Mouse (Mus musculus): ENCODE measurements around the gene Slc9b2. TPM values are rescaled to one million over a fixed set of nuclear protein-coding genes. Genes with fewer than 3 reads are reported as not detected.

Gene Slc9b2
- polyA plus RNA-seq, 1 experiment: 0.26 TPM

- Histone ChIP-seq H3K36me3 (ENCODE audit: control insufficient read depth, insufficient read depth, low read length) (no peaks in the 10 kb centered on the region), H3K4me3 (ENCODE audit: control insufficient read depth, low read depth, low read length) (no peak overlapping the region), H3K4me1 (ENCODE audit: control insufficient read depth, insufficient read depth, low read length) (no peaks in the 10 kb centered on the region), H3K27me3 (ENCODE audit: control insufficient read depth, insufficient read depth, low read length) (no peaks in the 10 kb centered on the region), H3K27ac (ENCODE audit: control insufficient read depth, insufficient read depth, low read depth, low read length) (no peak overlapping the region)
- TF ChIP-seq POLR2A (IDR thresholded peaks at IDR 0.05; ENCODE audit: control insufficient read depth, low read depth, low read length): no peak
- no peak for TF ChIP-seq CTCF (IDR thresholded peaks at IDR 0.05; ENCODE audit: control insufficient read depth, insufficient read depth, insufficient replicate concordance, low read depth, low read length)
Observed at GRCm38 (mm10) chr3:135327601-135328000, 20.1 kb downstream of the Slc9b2 start.

GRCm38 (mm10) chr3:135328560-135328959, 21.1 kb downstream of the Slc9b2 start:
- Histone ChIP-seq H3K4me1 (ENCODE audit: control insufficient read depth, insufficient read depth, low read length) (no peaks in the 10 kb centered on the region), H3K4me3 (ENCODE audit: control insufficient read depth, low read depth, low read length) (no peak overlapping the region), H3K36me3 (ENCODE audit: control insufficient read depth, insufficient read depth, low read length) (no peaks in the 10 kb centered on the region), H3K27ac (ENCODE audit: control insufficient read depth, insufficient read depth, low read depth, low read length) (no peak overlapping the region), H3K27me3 (ENCODE audit: control insufficient read depth, insufficient read depth, low read length) (no peaks in the 10 kb centered on the region)
- no peak for TF ChIP-seq POLR2A (IDR thresholded peaks at IDR 0.05; ENCODE audit: control insufficient read depth, low read depth, low read length)
- peak; percentile 67; the same call in 1 of the 2 replicates for TF ChIP-seq CTCF (IDR thresholded peaks at IDR 0.05; ENCODE audit: control insufficient read depth, insufficient read depth, insufficient replicate concordance, low read depth, low read length)

GRCm38 (mm10) chr3:135332691-135333090, 25.2 kb downstream of the Slc9b2 start:
- H3K27ac ChIP-seq (ENCODE audit: control insufficient read depth, insufficient read depth, low read depth, low read length): no peak overlapping the region

GRCm38 (mm10) chr3:135333763-135334162, 26.3 kb downstream of the Slc9b2 start:
- Histone ChIP-seq H3K27me3 (ENCODE audit: control insufficient read depth, insufficient read depth, low read length) (no peaks in the 10 kb centered on the region), H3K4me1 (ENCODE audit: control insufficient read depth, insufficient read depth, low read length) (no peaks in the 10 kb centered on the region), H3K36me3 (ENCODE audit: control insufficient read depth, insufficient read depth, low read length) (no peaks in the 10 kb centered on the region), H3K4me3 (ENCODE audit: control insufficient read depth, low read depth, low read length) (no peak overlapping the region), H3K27ac (ENCODE audit: control insufficient read depth, insufficient read depth, low read depth, low read length) (no peak overlapping the region)
- no peak for TF ChIP-seq POLR2A (IDR thresholded peaks at IDR 0.05; ENCODE audit: control insufficient read depth, low read depth, low read length)
- TF ChIP-seq CTCF (IDR thresholded peaks at IDR 0.05; ENCODE audit: control insufficient read depth, insufficient read depth, insufficient replicate concordance, low read depth, low read length): no peak

More at GRCm38 (mm10) chr3:135332691-135333090, 25.2 kb downstream of the Slc9b2 start:
- Histone ChIP-seq H3K4me1 (ENCODE audit: control insufficient read depth, insufficient read depth, low read length) (no peaks in the 10 kb centered on the region), H3K27me3 (ENCODE audit: control insufficient read depth, insufficient read depth, low read length) (no peaks in the 10 kb centered on the region), H3K4me3 (ENCODE audit: control insufficient read depth, low read depth, low read length) (no peak overlapping the region), H3K36me3 (ENCODE audit: control insufficient read depth, insufficient read depth, low read length) (no peaks in the 10 kb centered on the region)
- no peak for TF ChIP-seq CTCF (IDR thresholded peaks at IDR 0.05; ENCODE audit: control insufficient read depth, insufficient read depth, insufficient replicate concordance, low read depth, low read length)

GRCm38 (mm10) chr3:135347739-135348264, 40.3 kb downstream of the Slc9b2 start, which contains the start of gene Slc9b1:
TSS of gene Slc9b1 (plus strand) at chr3:135348029.
- TF ChIP-seq CTCF (IDR thresholded peaks at IDR 0.05; ENCODE audit: control insufficient read depth, insufficient read depth, insufficient replicate concordance, low read depth, low read length) (no peak), POLR2A (IDR thresholded peaks at IDR 0.05; ENCODE audit: control insufficient read depth, low read depth, low read length) (peak; percentile 84)
- Histone ChIP-seq H3K27me3 (ENCODE audit: control insufficient read depth, insufficient read depth, low read length) (no peaks in the 10 kb centered on the region), H3K4me1 (ENCODE audit: control insufficient read depth, insufficient read depth, low read length) (no peaks in the 10 kb centered on the region), H3K4me3 (ENCODE audit: control insufficient read depth, low read depth, low read length) (peak within 1 kb of the TSS; percentile 88), H3K27ac (ENCODE audit: control insufficient read depth, insufficient read depth, low read depth, low read length) (peak within 1 kb of the TSS; percentile 87), H3K36me3 (ENCODE audit: control insufficient read depth, insufficient read depth, low read length) (peaks cover 1% of the 10 kb centered on the region)

- no peak overlapping the region for H3K27ac ChIP-seq (ENCODE audit: control insufficient read depth, insufficient read depth, low read depth, low read length)
- H3K4me3 ChIP-seq (ENCODE audit: control insufficient read depth, low read depth, low read length): peak overlapping the region; percentile 66
- no peak for TF ChIP-seq POLR2A (IDR thresholded peaks at IDR 0.05; ENCODE audit: control insufficient read depth, low read depth, low read length)
- no peak for TF ChIP-seq CTCF (IDR thresholded peaks at IDR 0.05; ENCODE audit: control insufficient read depth, insufficient read depth, insufficient replicate concordance, low read depth, low read length)
- peaks cover 1% of the 10 kb centered on the region for H3K36me3 ChIP-seq (ENCODE audit: control insufficient read depth, insufficient read depth, low read length)
- H3K27me3 ChIP-seq (ENCODE audit: control insufficient read depth, insufficient read depth, low read length): no peaks in the 10 kb centered on the region
- no peaks in the 10 kb centered on the region for H3K4me1 ChIP-seq (ENCODE audit: control insufficient read depth, insufficient read depth, low read length)
Observed at GRCm38 (mm10) chr3:135349022-135349421, 41.5 kb downstream of the Slc9b2 start.

GRCm38 (mm10) chr3:135351857-135352256, 44.4 kb downstream of the Slc9b2 start:
- H3K4me1 ChIP-seq (ENCODE audit: control insufficient read depth, insufficient read depth, low read length): no peaks in the 10 kb centered on the region
- H3K4me3 ChIP-seq (ENCODE audit: control insufficient read depth, low read depth, low read length): no peak overlapping the region
- H3K27me3 ChIP-seq (ENCODE audit: control insufficient read depth, insufficient read depth, low read length): no peaks in the 10 kb centered on the region
- no peak for TF ChIP-seq POLR2A (IDR thresholded peaks at IDR 0.05; ENCODE audit: control insufficient read depth, low read depth, low read length)
- no peak for TF ChIP-seq CTCF (IDR thresholded peaks at IDR 0.05; ENCODE audit: control insufficient read depth, insufficient read depth, insufficient replicate concordance, low read depth, low read length)
- no peak overlapping the region for H3K27ac ChIP-seq (ENCODE audit: control insufficient read depth, insufficient read depth, low read depth, low read length)
- peaks cover 1% of the 10 kb centered on the region for H3K36me3 ChIP-seq (ENCODE audit: control insufficient read depth, insufficient read depth, low read length)
